Mouse (Mus musculus) adrenal gland, adult 2 months (tissue): ENCODE data around the gene Ly6f. TPM values are rescaled to one million over a fixed set of nuclear protein-coding genes. Genes with fewer than 3 reads are reported as not detected.

Source experiments
- DNase-seq: peaks from one replicate; pipeline ENCODE4 v3.0.0; 2021
- polyA plus RNA-seq: library from polyadenylated mRNA; depleted of rRNA; stranded (reverse); fragments of >200 nt; gene quantifications from 2 replicates; pipeline ENCODE4 v1.2.3, GENCODE M21; 2012; rRNA removed
- total RNA-seq, 2 experiments: library from RNA; stranded (reverse); gene quantifications; 2 replicates each; pipeline ENCODE4 v1.2.3; 2021

The Ly6f gene
- total and polyA plus RNA-seq, 3 experiments: not detected

DNA sequence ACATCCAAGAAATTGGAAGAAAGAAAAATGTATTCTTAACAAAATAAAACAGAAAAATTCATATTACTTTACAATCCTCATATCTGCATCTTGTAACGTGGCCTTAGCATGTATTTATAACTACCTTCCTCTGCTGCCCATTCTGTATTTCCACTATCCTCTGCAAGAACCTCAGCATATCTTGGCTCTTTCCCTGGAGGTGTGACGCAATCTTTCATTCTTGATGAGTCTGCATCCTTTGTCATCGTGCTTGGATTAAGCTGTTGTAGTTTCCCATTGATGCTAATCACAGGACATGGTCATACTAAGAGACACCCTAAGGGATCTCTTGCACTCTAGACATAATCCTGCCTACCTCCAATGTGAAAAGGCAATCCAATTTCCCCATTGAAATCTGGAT lies 50.4 kb downstream of the Ly6f start:
- no peak for DNase-seq

DNA sequence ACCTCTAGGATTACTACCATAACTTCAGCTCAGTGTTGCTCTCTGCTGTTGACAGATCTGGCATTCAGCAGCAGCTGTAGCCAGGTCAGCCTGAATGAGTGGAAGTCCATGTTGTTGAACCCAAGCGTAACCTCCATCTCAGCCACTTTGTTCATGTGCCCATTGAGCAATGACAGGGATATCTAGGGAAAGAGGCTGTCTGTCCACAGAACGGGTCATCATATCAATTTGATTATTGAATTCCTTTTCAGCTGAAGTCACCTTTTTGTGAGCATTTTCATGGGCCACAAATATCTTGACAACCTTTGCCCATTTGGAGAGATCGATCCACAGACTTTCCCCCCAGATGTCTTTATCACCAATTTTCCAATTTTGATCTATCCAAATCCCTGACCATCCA lies 51.9 kb downstream of the Ly6f start:
- no peak for DNase-seq

Other genes with a start within 250 kb of the Ly6f start
- gene Ly6c1, start 219.6 kb upstream of the Ly6f start, total RNA-seq: 100 to 1,000 TPM in 1 of 2 experiments, 10 to 100 TPM in 1; 88.0 to 148 TPM
- gene Ly6c1, start 219.6 kb upstream of the Ly6f start, polyA plus RNA-seq: 234 and 281 TPM in 2 replicates
- 1 to 10 TPM; 4.1 to 4.4 TPM for gene Ly6c2, start 156.5 kb upstream of the Ly6f start, total RNA-seq
- gene Ly6c2, start 156.5 kb upstream of the Ly6f start, polyA plus RNA-seq: 4.9 and 6.5 TPM in 2 replicates
- not detected for gene Ly6g, start 113.2 kb upstream of the Ly6f start, total RNA-seq
- gene Ly6g, start 113.2 kb upstream of the Ly6f start, polyA plus RNA-seq: not detected in 2 replicates
- under 1 TPM in 1 of 2 experiments, not detected in 1; 0.43 TPM for gene BC025446, start 52.0 kb upstream of the Ly6f start, total RNA-seq
- gene BC025446, start 52.0 kb upstream of the Ly6f start, polyA plus RNA-seq: 0.19 TPM in 1 of 2 replicates, not detected in the other